Mouse (Mus musculus) small intestine, adult 2 months (tissue): ENCODE measurements around the gene Rgma.

Experiments used
- CTCF ChIP-seq: fragments of 200-500 bp; IDR thresholded peaks from 2 replicates; pipeline ENCODE4 v1.5.1; 2012; ENCODE audit warnings: low read depth, mild to moderate bottlenecking, control low read depth, inconsistent platforms, low read length, moderate library complexity, mixed read lengths; ENCODE audit not compliant: insufficient replicate concordance, insufficient read length; ENCODE audit errors: extremely low read depth
- POLR2A ChIP-seq: fragments of 200-500 bp; IDR thresholded peaks from 2 replicates; pipeline ENCODE4 v1.6.1; 2012; ENCODE audit warnings: low read depth, mild to moderate bottlenecking, control low read depth, inconsistent platforms, low read length, moderate library complexity

DNA sequence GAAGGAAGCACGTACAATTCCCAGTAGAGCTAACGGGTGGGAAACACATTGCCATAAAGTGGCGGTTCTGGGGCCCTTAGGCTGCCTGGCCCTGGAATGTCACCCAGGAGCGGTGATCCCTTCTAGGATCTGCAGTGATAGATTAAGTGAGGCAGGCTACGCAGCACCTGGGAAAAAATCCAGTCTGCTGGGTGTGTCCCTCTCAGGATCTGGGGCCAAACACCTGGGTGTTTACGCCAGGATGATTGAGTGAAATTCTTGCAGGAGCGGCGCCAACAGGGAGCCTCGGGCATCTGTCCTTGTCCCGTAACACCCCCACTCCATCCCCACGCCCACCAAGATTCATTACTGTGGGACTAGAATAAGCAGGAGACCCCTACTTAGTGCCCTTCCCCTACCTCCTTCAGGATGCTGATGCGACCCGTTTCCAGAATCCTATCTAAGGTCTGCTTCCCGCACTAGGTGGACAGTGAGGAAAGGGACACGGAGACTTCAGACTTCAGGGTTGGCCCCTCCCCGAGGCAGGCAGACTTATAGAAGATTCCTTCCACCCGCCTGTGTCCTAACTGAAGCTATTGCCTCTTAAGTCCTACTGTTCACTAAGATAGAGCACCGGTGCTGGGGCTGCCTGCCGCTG, 23.6 kb downstream of the Rgma start:
- TF ChIP-seq CTCF (no peak), POLR2A (no peak)
